Mouse (Mus musculus) cerebellum, adult 2 months (tissue): ENCODE data around the gene Zfp524.

Experiments
- CTCF ChIP-seq: fragments of 200-500 bp; IDR thresholded peaks from 2 replicates; pipeline ENCODE4 v1.5.1; 2011; ENCODE audit warnings: low read depth, mild to moderate bottlenecking, control low read depth, low read length, moderate library complexity, borderline replicate concordance; ENCODE audit not compliant: insufficient read depth
- POLR2A ChIP-seq: fragments of 200-500 bp; IDR thresholded peaks from 2 replicates; pipeline ENCODE4 v1.6.1; 2011; ENCODE audit warnings: low read length, control low read depth, borderline replicate concordance; ENCODE audit not compliant: insufficient read depth

GRCm38 (mm10) chr7:5020685-5021084 is 6.5 kb downstream of the Zfp524 start:
- TF ChIP-seq CTCF (no peak), POLR2A (no peak)
